Mouse (Mus musculus): ENCODE data around the gene Cox4i1. TPM values are rescaled to one million over a fixed set of nuclear protein-coding genes. Genes with fewer than 3 reads are reported as not detected.
A peak's percentile ranks its signal among the peaks of the same experiment; 100 is the strongest.
"Not testable (repeated sequence)": the region's sequence is repeated elsewhere in the genome, so short reads cannot be mapped to it uniquely, and the experiment has no call there.

Cox4i1 gene
- polyA plus RNA-seq, 3 experiments from 2014 or later = 1,064 to 1,179 (median 1,122) TPM

DNA sequence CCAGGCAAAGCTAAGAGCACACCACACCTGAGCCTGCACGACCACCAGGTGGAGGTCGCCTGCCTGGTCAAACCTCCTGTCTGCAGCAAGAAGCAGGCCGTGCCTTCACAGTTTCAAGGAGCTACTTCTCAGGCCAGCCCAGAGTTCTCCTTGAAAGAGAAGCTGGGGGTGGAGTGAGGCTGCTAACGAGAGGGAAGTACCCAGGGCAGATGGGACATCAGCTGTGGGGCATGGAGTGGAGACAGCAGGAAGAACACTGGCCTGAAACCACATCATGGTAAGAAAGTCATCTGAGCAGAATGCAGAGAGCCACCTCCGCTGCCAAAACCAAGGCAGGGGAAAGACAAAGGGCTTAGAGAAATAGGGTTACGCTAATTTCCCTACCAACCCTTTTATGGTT, 3.5 kb upstream of the Cox4i1 start:
- ATAC-seq = no peak

DNA sequence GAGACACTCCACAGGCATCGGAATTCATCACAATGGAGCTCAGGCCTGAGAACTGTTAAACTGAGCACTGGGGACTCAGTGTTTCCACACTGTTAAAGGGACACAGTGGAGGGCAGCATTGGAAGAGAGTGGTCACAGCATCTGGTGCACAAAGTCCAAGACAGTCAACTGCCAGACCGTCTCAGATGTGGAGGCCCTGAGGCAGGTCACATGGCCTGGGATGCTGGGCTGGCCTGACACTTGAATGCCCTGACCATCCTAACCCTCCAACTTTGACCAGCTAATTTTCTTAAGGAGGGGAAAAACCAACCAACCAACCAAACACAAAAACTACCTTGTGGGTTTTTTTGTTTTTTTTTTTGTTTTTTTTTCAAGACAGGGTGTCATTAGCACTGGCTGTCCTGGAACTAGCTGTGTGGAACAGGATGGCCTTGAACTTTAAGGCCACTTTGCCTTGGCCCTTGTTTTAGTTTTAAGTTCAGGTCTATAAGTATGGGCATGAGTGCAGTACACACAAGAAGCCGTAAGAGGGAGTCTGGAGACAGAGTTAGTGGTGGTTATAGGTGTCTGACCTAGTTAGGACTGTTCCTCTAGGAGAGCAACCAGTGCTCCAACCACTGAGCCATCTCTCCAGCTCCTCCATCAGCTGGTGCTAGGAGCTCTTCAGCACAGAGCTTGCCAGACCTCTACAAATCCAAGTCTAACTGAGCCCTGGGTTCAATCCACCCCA, 2.1 kb upstream of the Cox4i1 start:
- no peak for ATAC-seq

DNA sequence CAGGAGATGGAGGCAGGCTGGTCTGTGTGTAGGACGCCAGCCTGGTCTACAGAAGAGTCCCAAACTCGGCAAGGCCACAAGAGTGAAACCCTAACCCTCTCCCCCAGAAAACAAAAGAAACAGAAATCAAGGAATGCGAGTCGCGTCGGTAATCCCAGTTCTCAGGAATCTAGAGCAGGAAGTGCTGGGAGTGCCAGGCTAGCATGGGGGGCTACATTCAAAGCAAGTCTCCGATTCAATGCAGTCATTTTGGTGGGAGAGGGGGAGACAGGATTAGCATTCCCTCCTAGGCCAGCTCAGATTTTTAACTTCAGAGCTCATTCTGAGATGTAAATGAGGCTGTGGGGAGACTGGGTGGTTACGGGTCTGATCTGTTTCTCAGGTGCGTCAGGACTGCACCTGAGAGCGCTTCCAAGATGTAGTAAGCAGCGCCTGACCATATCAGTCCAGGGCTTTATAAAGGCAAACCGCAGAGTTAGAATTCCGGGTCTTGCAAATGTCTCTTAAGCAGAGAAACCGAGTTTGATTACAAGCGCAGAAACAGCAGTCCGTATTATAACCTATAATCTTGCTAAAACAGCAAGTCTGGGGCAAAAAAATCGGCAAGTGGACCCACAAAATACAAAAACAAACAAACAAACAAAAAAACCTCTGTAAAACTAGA, 1.1 kb upstream of the Cox4i1 start:
- no peak for ATAC-seq

DNA sequence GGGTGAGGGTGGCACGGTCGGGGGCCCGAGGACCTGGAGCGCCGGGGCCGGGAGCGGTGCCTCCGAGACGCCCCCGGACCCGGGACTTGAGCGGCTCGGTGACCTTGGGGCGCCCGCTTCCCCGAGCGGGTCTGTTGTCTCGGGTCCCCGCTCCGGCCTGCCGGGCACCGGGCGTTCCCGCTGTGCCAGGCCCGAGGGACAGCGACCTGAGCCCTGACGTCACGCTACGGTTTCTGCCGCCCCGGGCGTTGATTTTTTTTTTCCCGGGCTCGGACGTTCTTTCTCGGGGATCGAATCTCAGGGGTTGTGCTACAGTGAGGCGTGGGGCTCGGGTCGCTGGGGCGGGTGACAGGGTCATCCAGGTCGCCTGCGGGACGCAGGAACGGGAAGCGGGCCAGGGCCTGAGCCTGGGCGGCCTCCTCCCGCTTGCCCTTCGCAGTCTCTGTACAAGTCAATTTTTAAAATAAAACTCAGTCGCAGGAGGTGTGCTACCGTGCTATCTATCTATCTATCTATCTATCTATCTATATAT, 418 bp downstream of the Cox4i1 start, which contains the start of gene Emc8:
Gene Emc8, minus strand, starts transcription at position 200 of the 532 bp plus-strand sequence.
- ATAC-seq = peak; percentile 1

DNA sequence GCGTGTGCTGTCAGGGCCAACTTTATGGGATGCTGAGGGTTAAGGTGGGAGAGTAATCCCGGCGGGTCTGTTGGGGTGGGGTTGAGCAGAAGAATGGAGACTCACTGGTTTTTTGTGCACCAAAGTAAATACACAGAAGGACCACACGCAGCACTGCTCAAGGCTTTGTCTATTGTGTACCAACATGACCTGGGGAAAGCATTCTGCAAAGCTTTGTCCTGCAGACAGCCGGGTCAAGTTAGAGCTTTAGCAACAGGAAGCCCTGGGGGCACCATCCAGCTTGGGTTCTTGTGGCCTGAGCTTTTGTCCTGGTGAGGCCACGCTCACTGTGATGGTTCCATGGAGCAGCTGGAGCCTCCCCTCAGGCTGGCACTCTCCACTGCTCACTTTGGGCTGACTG, 3.8 kb downstream of the Cox4i1 start:
- no peak for ATAC-seq

DNA sequence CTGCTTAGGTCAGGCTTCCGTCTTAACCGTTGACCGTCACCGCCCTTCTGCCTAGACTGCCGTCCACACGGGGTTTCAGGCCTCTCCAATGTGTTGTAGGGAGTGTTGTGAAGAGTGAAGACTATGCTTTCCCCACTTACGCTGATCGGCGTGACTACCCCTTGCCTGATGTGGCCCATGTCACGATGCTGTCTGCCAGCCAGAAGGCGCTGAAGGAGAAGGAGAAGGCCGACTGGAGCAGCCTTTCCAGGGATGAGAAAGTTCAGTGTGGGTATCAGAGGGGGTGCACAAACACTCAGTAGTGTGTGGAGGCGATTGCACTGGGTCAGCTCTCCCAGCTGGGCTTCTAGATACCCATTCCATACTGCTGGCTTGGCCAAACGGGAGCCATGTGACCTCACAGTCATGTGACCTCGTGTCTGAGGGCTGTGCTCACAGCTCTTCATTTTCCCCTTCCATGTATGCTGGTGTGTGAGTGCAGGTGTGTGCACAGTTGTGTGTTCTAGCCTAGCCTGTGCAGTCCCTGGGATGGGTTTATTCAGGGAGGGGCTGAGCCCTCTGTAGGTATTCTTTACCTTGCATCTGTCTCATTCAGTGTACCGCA, 4.7 kb downstream of the Cox4i1 start:
- ATAC-seq = no peak

DNA sequence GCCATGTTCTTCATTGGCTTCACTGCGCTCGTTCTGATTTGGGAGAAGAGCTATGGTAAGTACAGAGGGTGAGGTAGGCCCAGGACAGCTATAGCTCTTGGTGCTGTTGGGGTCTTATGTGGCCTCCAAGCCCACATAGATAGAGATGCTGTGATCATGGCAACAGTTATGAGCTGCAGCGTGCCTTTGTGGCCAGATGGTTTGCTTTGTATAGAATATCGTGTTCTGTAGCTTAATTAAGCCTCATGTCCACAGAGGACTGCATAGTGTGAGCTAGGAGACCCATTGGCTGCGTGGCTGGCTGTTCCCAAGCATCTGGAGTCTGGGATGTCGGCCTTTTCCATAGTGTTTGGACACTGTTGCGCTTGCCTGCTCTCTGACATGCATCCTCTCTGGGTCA, 5.3 kb downstream of the Cox4i1 start:
- no peak for ATAC-seq

DNA sequence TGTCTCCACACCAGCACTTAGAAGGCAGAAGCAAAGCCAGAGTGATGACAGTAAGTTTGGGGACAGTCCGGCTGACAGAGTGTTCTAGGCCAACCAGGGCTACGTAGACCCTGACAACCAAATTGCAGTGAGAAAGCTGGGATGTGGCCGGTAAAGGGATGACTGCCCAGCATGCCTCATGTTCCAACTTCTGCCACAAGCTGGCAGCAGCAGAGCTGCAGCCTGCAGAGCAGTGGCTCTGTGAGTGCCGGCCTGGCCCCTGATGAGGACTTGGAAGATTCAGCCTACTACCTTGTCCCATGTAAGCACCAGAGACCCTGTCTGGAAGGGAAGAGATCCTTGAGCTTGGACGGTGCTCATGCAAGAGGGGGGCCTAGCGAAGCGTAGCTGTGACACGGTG, 7.7 kb downstream of the Cox4i1 start:
- ATAC-seq = no peak

DNA sequence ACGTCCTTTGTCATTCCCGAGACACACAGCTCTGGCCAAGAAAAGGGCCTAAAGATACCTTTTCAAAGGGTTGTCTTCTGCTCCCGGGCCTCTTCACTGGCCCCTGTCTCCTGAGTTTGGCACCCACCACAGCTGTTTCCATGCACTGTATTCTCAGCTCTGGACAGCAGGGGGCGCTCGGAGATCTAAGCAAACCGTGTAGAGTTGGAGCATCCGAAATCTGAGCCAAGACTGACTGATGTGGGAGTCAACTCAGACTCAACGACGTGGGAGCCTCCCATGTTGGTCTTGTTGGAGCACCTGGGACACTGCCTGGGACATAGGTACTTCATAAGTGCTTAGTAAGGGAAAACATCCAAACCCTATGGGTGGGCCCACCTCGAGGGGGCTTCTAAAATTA, 10.4 kb downstream of the Cox4i1 start:
- ATAC-seq = peak; percentile 87

DNA sequence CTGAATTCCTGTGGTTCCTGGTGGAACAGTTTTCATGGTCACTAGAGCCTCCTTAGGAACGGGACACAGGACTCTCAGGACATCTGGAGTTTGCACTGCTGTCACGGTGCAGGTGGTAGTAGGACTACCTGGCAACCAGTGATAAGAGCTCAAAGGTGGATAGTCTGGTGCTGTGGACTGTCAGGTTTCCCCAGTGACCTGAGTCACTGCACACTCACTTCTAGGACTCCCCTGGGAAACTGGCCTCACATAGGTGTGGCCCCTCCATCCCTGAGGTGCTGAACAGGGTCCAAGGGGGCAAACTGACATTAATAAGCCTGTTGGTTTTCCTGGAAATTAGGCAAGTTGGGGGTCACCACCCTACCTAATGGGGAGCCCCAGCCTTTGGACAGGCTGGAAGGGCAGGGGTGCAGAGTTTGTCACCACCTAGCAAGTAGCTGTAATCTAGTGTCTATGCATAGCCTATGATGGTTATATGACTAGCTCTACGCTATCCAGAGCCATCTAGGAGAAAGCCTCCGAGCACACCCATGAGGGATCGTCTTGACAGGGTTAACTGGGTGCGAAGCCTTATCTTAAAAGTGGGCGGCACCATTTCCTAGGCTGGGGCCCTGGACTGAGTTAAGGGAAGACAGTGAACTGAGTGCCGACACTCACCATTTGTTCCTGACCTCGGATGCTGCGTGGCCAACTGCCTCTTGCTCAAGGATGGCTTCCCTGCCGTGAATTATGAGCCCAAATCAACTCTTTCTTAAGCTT, 11.8 kb downstream of the Cox4i1 start:
- ATAC-seq = no peak

DNA sequence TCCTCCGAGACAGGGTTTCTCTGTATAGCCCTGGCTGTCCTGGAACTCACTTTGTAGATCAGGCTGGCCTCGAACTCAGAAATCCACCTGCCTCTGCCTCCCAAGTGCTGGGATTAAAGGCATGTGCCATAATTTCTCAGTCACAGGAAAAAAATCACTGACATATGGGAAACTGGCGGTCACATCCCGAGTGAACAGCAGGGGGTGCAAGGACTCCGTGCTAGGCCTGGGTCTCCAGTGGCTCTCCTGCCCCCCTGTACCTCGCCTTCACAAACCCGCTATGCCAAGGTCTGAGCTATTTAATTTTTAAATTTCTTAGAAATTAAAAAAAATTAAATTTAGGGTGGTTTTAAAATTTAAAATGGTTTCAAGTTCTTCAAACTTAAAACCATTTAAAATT, 12.4 kb downstream of the Cox4i1 start:
- ATAC-seq = not testable (repeated sequence)

DNA sequence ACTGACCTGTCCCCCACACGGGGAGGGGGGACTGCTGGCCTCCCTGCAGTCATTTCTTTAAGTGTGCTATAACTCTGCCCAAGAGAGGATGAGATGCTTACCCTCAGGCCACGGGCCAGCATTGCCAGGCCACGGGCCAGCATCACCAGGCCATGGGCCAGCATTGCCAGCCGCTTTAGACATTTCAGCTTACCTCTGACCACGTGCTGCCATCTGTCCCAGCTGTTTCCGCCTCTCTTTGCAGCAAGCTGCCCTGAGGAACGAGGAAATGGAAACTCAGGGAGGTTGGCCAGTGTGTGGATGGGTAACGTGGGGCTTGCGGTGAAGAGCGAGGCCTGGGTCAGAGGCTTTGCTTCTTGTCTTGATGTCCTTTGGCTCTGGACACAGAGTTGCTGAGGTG, 13.1 kb downstream of the Cox4i1 start:
- ATAC-seq = no peak

DNA sequence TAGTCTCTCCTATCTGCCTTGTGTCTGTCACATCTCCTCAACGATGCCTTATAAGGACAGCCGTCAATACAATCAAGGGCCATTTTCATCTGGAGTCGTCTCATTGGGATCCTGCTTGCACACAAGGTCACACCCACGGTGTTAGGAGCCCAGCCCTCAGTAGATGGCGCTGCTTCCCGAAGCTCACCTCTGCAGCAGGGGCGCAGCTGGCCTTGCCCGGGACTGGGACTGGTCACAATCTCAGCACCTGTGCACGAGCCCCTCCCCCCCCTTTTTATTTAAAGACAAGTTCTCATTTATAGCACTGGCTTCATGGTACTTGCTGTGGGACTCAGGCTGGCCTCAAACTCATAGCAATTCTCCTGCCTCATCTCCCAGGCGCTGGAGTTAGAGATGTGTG, 15.6 kb downstream of the Cox4i1 start:
- peak; percentile 80 for ATAC-seq

DNA sequence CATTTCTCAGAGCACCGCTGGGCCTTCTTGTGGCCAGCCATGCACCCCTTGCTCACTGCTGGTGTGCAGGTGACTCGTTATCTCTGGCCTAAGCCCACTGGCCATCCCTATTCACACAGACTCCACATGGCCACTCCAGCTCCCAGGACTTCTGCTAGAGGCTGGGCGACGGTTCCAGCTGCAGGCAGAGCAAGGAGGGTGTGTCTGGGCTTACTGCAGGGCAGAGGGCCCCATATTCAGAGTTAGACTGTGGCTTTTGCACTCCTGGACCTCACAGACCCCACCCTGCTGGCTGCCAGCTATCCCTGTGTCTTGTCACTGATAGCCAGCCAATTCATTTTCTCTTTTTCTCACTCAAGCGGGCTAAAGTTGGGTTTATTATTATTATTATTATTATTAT, 16.1 kb downstream of the Cox4i1 start:
- no peak for ATAC-seq

DNA sequence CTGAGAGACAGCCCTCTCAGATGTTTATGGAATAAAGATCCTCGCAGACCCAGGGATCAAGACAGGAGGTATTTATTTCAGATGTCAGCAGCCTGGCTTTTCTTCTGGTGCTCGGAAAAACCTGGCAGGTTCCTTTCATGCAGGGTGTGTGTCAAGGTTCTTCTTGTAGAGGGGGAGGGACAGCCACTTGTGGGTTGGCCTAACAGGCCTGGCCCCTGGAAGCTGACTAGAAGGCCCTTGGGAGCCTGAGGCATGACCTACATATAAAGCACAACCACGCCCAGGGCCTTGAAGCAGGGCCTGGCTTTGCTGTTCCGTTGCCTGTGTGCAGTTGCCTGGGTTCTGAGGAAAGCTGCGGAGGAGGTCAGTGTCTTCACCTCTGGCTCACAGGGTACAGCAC, 17.1 kb downstream of the Cox4i1 start:
- ATAC-seq = no peak

DNA sequence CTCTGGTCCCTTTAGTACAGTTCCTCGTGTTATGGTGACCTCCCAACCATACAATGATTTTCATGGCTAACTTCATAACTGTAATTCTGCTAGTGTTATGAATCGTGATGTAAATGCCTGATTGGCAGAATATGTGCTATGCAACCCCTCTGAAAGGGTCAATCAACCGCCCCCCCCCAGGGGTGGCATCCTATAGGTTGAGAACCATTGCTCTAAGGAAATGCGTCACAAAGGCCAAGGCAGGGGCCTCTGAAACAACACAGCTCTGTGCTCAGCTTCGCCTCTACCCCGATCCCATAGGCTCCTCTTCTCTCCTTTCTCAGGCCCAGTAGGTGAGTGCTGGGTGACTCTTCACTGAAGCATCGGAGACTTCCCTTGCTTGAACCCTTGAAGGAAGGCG, 17.6 kb downstream of the Cox4i1 start:
- ATAC-seq = no peak

DNA sequence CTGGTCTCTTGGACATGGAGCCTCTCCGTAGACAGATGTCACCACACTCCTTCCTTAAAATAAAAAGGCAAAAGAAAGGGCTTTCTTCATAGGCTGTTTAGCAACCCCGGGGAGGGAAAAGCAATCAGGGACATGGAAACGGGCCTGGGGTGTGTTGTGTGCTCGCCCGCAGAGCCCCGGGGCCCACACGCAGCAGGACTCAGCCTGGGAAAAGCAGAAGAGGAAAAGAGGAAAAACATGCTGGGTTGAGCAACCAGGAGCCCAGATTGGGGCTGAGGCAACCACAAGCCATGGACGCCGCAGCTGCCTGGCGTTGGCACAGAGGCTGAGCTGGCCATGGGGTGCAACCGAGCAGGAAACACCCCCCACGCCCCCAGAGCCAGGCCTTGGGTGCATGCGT, 18.0 kb downstream of the Cox4i1 start:
- no peak for ATAC-seq

DNA sequence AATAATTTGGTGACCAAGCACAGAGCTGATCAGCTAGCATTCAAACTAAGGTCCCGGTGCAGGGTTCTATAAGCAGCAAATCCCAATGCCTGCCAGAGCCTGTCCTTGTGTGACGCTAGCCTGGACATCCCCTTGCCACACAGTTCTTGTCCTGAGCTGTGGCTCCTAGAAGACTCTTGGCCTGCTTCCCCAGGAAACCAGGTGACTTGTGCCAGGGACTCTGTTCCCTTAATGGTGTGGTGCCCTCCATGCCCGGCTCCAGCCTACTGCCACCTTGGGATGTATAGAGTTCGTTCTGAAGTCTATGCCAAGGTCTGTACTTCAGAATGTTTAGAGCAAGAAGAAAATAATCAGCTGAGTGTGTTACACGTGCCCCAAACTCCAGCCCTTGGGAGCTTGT, 18.6 kb downstream of the Cox4i1 start:
- no peak for ATAC-seq

DNA sequence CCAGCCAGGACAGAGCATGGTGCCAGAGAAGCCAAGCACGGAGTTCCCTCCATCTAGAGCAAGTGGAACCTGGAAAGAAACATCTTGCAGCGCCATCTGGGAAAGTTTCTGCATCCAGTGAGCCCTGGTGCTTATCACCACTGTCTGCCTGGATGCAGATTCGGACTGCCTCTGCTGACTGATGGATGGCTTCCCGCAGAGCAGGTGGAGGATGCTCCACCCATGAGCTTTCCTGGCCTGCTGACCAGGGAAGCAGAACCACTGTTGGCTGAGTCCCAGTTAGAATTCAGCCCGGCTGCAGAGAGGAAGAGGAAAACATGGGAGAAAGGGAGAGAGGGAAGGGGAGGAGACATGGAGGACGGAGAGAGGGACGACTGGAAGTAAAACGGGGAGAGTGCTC, 19.8 kb downstream of the Cox4i1 start:
- ATAC-seq = no peak

DNA sequence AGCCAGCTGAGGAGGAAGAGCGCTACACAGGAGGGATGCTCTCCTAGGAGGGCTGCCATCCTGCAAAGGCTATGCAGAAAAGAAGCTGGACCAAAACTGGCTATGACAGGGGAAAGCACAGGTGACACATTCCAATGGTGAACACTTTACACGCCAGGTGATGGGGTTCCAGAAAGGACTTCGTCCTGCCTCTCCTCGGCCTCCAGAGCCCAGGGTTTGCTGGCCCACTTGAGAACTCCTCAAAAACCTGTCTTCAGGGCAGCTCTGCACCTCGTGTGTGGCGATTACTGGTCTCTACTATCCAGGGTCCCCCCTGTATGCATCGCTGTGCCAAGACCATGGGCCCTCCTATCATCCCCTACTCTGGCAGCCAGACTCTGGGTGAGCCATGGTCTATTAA, 20.5 kb downstream of the Cox4i1 start:
- ATAC-seq = no peak

DNA sequence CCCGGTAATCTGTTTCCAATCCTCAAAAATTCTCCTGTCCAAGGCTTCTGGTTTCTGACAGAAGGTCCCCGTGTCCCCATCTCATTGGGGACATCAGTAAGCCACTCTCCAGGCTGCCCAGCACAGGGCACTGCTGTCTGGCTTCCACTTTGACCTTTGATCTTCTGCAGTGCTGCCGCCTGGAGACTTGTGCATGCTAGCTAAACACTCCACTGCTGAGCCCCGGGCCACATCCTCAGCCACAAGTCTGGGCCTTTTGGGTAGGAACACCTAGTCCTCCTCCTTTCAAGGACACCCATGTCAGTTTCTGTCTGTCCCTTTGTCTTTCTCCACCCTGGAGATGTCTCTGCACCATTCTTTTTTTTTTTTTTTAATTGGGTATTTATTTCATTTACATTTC, 24.9 kb downstream of the Cox4i1 start:
- no peak for ATAC-seq

DNA sequence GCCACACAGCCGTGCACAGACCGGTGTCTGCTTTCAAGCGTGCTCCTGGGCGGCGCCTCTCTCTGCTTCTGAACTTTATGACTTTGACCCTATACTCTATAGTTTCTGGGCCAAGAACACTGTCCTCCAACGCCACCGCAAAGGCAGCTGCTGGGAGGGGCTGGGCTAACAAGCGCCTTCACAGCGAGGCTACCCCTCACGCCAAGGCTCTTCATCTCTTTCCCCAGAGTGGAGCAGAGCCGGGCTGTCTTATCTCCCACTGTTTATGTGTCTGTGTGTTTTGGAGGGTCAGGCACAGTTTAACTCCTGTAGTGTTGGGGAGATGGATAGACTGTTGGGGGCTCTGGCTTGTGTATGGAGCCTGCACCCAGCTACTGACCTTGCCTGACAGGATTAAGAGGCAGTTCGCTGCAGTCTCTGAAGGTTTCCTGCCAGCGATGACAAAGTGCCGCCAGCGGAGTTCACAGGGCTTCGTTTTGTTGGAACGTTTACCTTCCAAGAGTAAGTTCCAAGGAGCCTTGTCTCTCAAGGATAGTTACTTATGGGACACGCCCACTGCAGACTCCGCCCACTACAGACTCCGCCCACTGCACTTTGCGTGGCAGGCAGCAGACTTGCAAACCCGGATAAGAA, 26.0 kb downstream of the Cox4i1 start:
- ATAC-seq = no peak

All from inflammation-experienced regulatory T-cells, adult 6 months (primary cell).